Mouse (Mus musculus): ENCODE results near the gene Pik3ca. TPM values are rescaled to one million over a fixed set of nuclear protein-coding genes. Genes with fewer than 3 reads are reported as not detected.
"Not testable (repeated sequence)": the region's sequence is repeated elsewhere in the genome, so short reads cannot be mapped to it uniquely, and the experiment has no call there.

Gene Pik3ca
- polyA plus RNA-seq, 1 experiment from 2014 or later, result 28.5 TPM

- Histone ChIP-seq H3K9ac (replicated peaks; ENCODE audit: low read length) (no peak overlapping the region), H3K27ac (replicated peaks; ENCODE audit: low read depth, low read length) (no peak overlapping the region), H3K4me1 (ENCODE audit: control insufficient read depth, insufficient read depth, low read length) (no peaks in the 10 kb centered on the region), H3K9me3 (ENCODE audit: control insufficient read depth, low read length) (no peaks in the 10 kb centered on the region), H3K4me3 (replicated peaks; ENCODE audit: low read depth, low read length) (no peak overlapping the region), H3K4me2 (ENCODE audit: low read length) (no peak overlapping the region), H3K36me3 (ENCODE audit: control insufficient read depth, insufficient read depth, low read length) (no peaks in the 10 kb centered on the region), H3K27me3 (ENCODE audit: control insufficient read depth, insufficient read depth, low read length) (no peaks in the 10 kb centered on the region)
- DNase-seq (peak; percentile 6), ATAC-seq (ENCODE audit: low FRiP score, low TSS enrichment) (no peak)
- WGBS, result 71% methylated on average over 4 of the region's 4 CpGs
Observed at GRCm38 (mm10) chr3:32428921-32429320, 31.4 kb downstream of the Pik3ca start.

GRCm38 (mm10) chr3:32429351-32429750 is 31.9 kb downstream of the Pik3ca start:
- not testable (repeated sequence) for H3K4me1 ChIP-seq (ENCODE audit: control insufficient read depth, insufficient read depth, low read length); H3K4me3 ChIP-seq (replicated peaks; ENCODE audit: low read depth, low read length); DNase-seq; H3K36me3 ChIP-seq (ENCODE audit: control insufficient read depth, insufficient read depth, low read length); H3K4me2 ChIP-seq (ENCODE audit: low read length); H3K9ac ChIP-seq (replicated peaks; ENCODE audit: low read length); H3K9me3 ChIP-seq (ENCODE audit: control insufficient read depth, low read length); ATAC-seq (ENCODE audit: low FRiP score, low TSS enrichment); H3K27me3 ChIP-seq (ENCODE audit: control insufficient read depth, insufficient read depth, low read length); H3K27ac ChIP-seq (replicated peaks; ENCODE audit: low read depth, low read length)

DNA sequence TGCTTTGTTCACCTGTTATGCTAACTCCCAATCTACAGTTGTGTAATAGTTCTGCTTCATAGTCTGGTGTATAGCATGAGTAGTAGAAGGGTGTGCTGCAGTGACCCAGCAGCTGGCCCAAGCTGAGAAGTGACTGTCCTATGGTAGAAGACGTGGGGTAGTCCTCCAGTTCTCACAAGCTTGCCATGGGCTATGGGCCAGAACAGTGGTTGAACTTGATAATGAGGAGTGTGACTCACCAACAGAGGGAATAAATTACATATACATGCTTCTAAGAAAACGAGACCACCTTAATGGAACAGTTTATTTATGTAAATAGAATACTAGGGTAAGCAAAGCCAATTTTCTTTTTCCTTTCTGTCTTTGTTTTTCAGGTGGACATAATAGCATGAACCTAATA is 32.9 kb downstream of the Pik3ca start:
- no peak overlapping the region for H3K4me3 ChIP-seq (replicated peaks; ENCODE audit: low read depth, low read length)
- ATAC-seq (ENCODE audit: low FRiP score, low TSS enrichment), result no peak
- no peaks in the 10 kb centered on the region for H3K9me3 ChIP-seq (ENCODE audit: control insufficient read depth, low read length)
- H3K27me3 ChIP-seq (ENCODE audit: control insufficient read depth, insufficient read depth, low read length), result no peaks in the 10 kb centered on the region
- no peak overlapping the region for H3K9ac ChIP-seq (replicated peaks; ENCODE audit: low read length)
- H3K4me1 ChIP-seq (ENCODE audit: control insufficient read depth, insufficient read depth, low read length), result no peaks in the 10 kb centered on the region
- H3K36me3 ChIP-seq (ENCODE audit: control insufficient read depth, insufficient read depth, low read length), result no peaks in the 10 kb centered on the region
- 85% methylated on average over 2 of the region's 2 CpGs for WGBS
- no peak for DNase-seq
- no peak overlapping the region for H3K27ac ChIP-seq (replicated peaks; ENCODE audit: low read depth, low read length)
- no peak overlapping the region for H3K4me2 ChIP-seq (ENCODE audit: low read length)

GRCm38 (mm10) chr3:32434016-32434415 is 36.5 kb downstream of the Pik3ca start:
- Histone ChIP-seq H3K9ac (replicated peaks; ENCODE audit: low read length) (no peak overlapping the region), H3K4me2 (ENCODE audit: low read length) (no peak overlapping the region), H3K9me3 (ENCODE audit: control insufficient read depth, low read length) (no peaks in the 10 kb centered on the region), H3K36me3 (ENCODE audit: control insufficient read depth, insufficient read depth, low read length) (peaks cover 21% of the 10 kb centered on the region), H3K27me3 (ENCODE audit: control insufficient read depth, insufficient read depth, low read length) (no peaks in the 10 kb centered on the region), H3K4me1 (ENCODE audit: control insufficient read depth, insufficient read depth, low read length) (no peaks in the 10 kb centered on the region), H3K4me3 (replicated peaks; ENCODE audit: low read depth, low read length) (no peak overlapping the region), H3K27ac (replicated peaks; ENCODE audit: low read depth, low read length) (no peak overlapping the region)
- no peak for ATAC-seq (ENCODE audit: low FRiP score, low TSS enrichment)
- 89% methylated on average over 2 of the region's 2 CpGs for WGBS
- no peak for DNase-seq

GRCm38 (mm10) chr3:32436101-32436500 is 38.6 kb downstream of the Pik3ca start:
- ATAC-seq (ENCODE audit: low FRiP score, low TSS enrichment) (no peak), DNase-seq (no peak)
- Histone ChIP-seq H3K9ac (replicated peaks; ENCODE audit: low read length) (no peak overlapping the region), H3K9me3 (ENCODE audit: control insufficient read depth, low read length) (no peaks in the 10 kb centered on the region), H3K36me3 (ENCODE audit: control insufficient read depth, insufficient read depth, low read length) (peaks cover 42% of the 10 kb centered on the region), H3K4me2 (ENCODE audit: low read length) (no peak overlapping the region), H3K4me3 (replicated peaks; ENCODE audit: low read depth, low read length) (no peak overlapping the region), H3K27me3 (ENCODE audit: control insufficient read depth, insufficient read depth, low read length) (no peaks in the 10 kb centered on the region), H3K4me1 (ENCODE audit: control insufficient read depth, insufficient read depth, low read length) (no peaks in the 10 kb centered on the region), H3K27ac (replicated peaks; ENCODE audit: low read depth, low read length) (no peak overlapping the region)
- 91% methylated on average over 11 of the region's 11 CpGs for WGBS

DNA sequence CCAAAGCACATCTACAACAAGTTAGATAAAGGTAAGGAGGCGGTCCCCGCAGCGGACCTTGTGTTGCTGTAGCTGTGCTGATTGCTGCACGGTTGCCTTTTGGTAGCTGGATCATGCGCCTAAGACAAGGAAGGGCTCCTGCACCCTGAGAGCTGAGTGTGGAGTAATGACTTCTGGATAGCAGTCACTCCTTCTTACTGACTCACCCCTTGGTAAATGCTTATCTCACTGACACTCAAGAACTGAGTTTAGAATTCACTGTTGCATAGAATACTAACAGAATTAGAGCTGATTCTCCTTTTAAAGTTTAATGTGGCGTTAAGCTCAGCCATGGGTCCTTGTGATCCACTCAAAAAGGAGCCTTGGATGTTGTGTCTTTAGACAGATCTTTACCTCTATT is 39.8 kb downstream of the Pik3ca start:
- Histone ChIP-seq H3K9me3 (ENCODE audit: control insufficient read depth, low read length) (no peaks in the 10 kb centered on the region), H3K27me3 (ENCODE audit: control insufficient read depth, insufficient read depth, low read length) (no peaks in the 10 kb centered on the region), H3K9ac (replicated peaks; ENCODE audit: low read length) (no peak overlapping the region), H3K4me2 (ENCODE audit: low read length) (no peak overlapping the region), H3K4me3 (replicated peaks; ENCODE audit: low read depth, low read length) (no peak overlapping the region), H3K27ac (replicated peaks; ENCODE audit: low read depth, low read length) (no peak overlapping the region), H3K36me3 (ENCODE audit: control insufficient read depth, insufficient read depth, low read length) (peaks cover 52% of the 10 kb centered on the region), H3K4me1 (ENCODE audit: control insufficient read depth, insufficient read depth, low read length) (no peaks in the 10 kb centered on the region)
- no peak for ATAC-seq (ENCODE audit: low FRiP score, low TSS enrichment)
- WGBS, result 94% methylated on average over 6 of the region's 6 CpGs
- no peak for DNase-seq

GRCm38 (mm10) chr3:32437820-32438219 is 40.3 kb downstream of the Pik3ca start:
- Histone ChIP-seq H3K4me2 (ENCODE audit: low read length) (no peak overlapping the region), H3K27ac (replicated peaks; ENCODE audit: low read depth, low read length) (no peak overlapping the region), H3K36me3 (ENCODE audit: control insufficient read depth, insufficient read depth, low read length) (peaks cover 57% of the 10 kb centered on the region), H3K27me3 (ENCODE audit: control insufficient read depth, insufficient read depth, low read length) (no peaks in the 10 kb centered on the region), H3K4me3 (replicated peaks; ENCODE audit: low read depth, low read length) (no peak overlapping the region), H3K4me1 (ENCODE audit: control insufficient read depth, insufficient read depth, low read length) (no peaks in the 10 kb centered on the region), H3K9ac (replicated peaks; ENCODE audit: low read length) (no peak overlapping the region), H3K9me3 (ENCODE audit: control insufficient read depth, low read length) (no peaks in the 10 kb centered on the region)
- no peak for ATAC-seq (ENCODE audit: low FRiP score, low TSS enrichment)
- 94% methylated on average over 6 of the region's 6 CpGs for WGBS
- no peak for DNase-seq

GRCm38 (mm10) chr3:32438716-32439115 is 41.2 kb downstream of the Pik3ca start:
- no peaks in the 10 kb centered on the region for H3K4me1 ChIP-seq (ENCODE audit: control insufficient read depth, insufficient read depth, low read length)
- ATAC-seq (ENCODE audit: low FRiP score, low TSS enrichment), result no peak
- H3K4me3 ChIP-seq (replicated peaks; ENCODE audit: low read depth, low read length), result no peak overlapping the region
- no peak overlapping the region for H3K27ac ChIP-seq (replicated peaks; ENCODE audit: low read depth, low read length)
- H3K9ac ChIP-seq (replicated peaks; ENCODE audit: low read length), result no peak overlapping the region
- H3K4me2 ChIP-seq (ENCODE audit: low read length), result no peak overlapping the region
- DNase-seq, result no peak
- WGBS, result 86% methylated on average over 4 of the region's 4 CpGs
- peaks cover 65% of the 10 kb centered on the region for H3K36me3 ChIP-seq (ENCODE audit: control insufficient read depth, insufficient read depth, low read length)
- H3K9me3 ChIP-seq (ENCODE audit: control insufficient read depth, low read length), result no peaks in the 10 kb centered on the region
- H3K27me3 ChIP-seq (ENCODE audit: control insufficient read depth, insufficient read depth, low read length), result no peaks in the 10 kb centered on the region

DNA sequence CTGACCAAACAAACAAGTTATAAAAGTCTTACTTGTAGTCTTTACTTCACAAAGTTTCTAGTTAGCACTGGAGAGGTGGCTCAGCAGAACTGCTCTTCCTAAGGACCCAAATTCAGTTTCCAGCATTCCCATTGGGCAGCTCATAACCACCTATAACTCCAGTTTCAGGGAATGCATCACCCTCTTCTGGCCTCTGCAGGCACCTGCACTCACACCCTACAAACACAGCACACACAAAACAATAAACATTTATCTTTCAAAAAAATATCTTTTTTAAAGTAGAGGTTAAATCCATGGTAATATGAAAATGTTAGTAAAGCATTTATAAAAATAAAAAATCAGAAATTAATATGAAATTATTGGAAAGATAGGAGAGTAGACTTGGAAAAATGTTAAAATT is 44.2 kb downstream of the Pik3ca start:
- Histone ChIP-seq H3K9me3 (ENCODE audit: control insufficient read depth, low read length) (no peaks in the 10 kb centered on the region), H3K36me3 (ENCODE audit: control insufficient read depth, insufficient read depth, low read length) (peaks cover 80% of the 10 kb centered on the region), H3K4me1 (ENCODE audit: control insufficient read depth, insufficient read depth, low read length) (no peaks in the 10 kb centered on the region), H3K27me3 (ENCODE audit: control insufficient read depth, insufficient read depth, low read length) (no peaks in the 10 kb centered on the region), H3K9ac (replicated peaks; ENCODE audit: low read length) (no peak overlapping the region), H3K4me3 (replicated peaks; ENCODE audit: low read depth, low read length) (no peak overlapping the region), H3K27ac (replicated peaks; ENCODE audit: low read depth, low read length) (no peak overlapping the region), H3K4me2 (ENCODE audit: low read length) (no peak overlapping the region)
- no peak for ATAC-seq (ENCODE audit: low FRiP score, low TSS enrichment)
- no peak for DNase-seq
